Mouse (Mus musculus) heart, postnatal 4 days (tissue): ENCODE measurements around the gene Sspo. TPM values are rescaled to one million over a fixed set of nuclear protein-coding genes. Genes with fewer than 3 reads are reported as not detected.

ENCODE experiments used
- DNase-seq: peaks from one replicate; pipeline ENCODE4 v3.0.0; 2021
- total RNA-seq, 2 experiments: library from RNA; stranded (reverse); gene quantifications; 2 replicates each; pipeline ENCODE4 v1.2.3; 2021

Sspo gene
- under 1 TPM; 0.38 to 0.64 TPM for total RNA-seq

DNA sequence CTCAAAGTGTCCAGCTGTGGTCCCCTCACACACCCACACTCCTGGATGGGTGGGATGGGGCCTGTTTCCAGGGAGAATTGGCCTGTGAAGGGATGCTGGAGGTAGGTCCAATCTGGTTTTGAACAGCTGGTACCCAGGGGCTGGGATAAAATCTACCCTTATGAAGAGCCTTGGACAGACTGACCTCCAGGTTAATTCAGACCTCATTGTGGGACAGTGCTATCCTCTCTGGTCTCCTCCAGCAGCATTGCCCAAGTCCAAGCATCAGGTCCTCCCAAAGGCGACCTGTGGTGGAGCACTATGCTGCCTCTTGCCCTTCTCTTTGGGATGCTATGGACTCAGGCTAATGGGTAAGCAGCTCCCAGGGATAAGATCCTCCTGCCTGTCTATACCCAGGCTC, at the start of gene Sspo:
Sspo (plus strand) TSS at position 301 of the 400 bp plus-strand sequence.
- no peak for DNase-seq

DNA sequence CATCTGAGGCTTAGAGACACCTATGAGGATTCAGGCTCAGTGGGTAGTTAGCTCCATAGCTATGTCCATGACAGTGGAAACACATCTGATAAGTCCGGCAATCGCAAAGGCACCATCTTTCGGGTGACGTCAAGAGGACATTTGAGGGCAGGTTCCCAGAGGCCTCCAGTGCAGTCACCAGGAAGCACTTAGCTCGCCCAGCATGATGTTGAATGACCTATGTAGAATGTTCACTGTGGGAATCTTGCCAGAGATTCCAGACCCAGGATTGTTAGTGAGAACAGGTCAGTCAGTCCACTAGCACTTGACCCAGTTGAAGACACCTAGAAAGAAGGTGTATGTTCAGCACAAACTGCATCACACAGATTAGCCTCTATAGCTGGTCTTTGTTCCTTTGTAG, 48.1 kb upstream of the Sspo start:
- no peak for DNase-seq

DNA sequence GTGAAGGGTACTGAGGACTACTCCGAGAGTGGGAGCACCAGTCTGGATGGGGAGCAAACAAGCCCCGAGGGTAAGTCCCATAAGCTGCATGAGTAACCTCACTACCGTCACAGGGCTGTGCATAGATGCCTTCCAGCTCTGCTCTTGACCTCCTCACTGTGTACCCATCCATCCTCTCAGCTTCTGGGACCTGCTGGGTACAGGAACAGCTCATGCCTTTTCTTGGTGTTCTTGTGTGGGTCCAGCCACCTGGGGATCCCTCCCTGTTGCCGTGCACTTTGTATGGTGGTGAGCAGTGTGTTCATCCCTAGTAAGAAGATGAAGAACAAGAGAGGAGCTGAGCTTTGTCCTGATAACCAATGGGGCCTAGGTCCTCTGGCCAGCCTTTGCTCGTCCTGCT, 44.0 kb upstream of the Sspo start:
- no peak for DNase-seq

DNA sequence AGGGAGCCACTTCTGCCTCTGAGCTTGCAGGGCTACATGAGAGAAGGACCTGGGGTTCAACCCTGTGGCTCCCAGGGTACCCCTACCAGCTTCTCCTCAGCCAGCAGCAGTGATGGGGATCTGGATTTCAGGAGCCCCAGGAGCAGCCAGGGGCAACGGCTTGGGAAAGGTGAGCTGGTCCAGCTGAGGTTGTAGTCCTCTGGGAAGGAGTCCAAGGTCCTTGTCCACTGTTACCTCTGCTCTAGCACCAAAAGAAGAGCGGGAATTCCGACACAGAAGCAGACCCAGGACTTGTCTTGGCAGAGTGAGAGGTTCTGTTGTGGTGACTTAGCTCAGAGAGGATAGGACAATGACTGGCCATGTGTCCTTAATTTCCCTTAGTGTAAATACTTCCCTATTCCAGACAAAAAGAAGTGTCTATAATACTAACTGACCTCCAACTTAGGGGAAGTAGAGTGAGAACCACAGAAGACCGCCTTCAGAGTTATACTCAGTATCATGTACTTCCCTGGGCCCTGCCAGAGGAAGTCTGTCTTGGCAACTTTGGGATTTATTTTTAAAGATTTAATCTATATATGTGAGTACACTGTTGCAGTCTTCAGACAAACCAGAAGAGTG, 38.2 kb upstream of the Sspo start:
- DNase-seq: no peak

DNA sequence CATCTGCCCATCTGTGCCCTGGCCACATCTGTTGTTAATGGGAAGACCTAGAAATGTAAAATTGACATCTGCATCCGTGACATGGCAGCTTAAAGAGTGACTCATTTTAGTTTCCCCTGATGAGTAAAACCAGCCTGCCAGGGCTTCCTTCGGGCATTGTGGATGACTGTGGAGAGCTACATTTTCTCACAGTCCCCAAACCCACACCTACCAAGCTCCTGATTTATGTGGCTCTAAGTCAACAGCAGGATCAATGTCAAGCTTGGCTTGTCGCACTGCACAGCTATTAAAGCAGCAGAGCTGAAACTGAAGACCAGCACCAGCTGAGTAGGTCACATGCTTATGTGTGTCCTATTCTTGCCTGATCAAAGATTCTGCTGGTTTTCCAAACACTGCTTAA, 37.5 kb upstream of the Sspo start:
- no peak for DNase-seq

DNA sequence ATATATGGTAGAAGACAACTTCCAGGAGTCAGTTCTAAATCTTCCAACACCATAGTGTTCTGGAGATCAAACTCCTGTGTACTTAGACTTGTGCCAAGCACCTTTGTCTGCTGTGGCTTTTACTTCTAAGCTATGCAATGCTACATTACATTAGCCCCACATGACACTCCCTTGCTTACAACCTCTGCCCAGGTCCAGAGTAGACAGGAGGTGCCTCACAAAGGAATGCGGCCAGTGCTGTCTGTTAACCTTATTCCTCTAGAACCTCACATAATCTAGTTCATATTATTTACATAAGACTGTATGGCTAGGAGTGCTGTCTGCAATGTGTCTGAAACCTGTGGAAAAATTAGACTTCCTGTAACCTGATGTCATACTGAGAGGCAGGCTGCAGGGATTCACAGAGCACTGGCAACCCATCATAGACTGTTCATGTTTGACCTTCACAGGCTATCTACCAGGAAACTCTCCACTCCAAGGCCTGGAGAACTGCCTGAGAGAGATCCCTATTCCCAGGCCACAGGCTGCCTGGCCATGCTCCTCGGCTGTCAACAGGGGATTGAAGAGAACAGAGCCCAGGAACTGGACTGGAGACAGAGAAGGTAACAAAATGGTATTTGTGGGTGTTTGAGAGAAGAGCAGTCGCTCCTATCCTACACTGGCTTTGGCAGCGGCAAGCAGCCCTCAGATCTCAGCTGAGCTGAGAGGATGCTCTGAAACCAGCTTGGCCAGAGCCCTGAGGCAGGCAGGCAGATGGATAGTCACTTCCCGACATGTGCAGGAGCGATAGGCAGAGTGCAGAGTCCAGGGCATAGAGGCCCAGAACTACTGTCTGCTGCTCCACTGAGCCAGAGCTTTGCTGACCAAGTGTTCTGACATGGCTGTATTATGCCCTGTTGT, 36.6 kb upstream of the Sspo start:
- peak; percentile 41 for DNase-seq

DNA sequence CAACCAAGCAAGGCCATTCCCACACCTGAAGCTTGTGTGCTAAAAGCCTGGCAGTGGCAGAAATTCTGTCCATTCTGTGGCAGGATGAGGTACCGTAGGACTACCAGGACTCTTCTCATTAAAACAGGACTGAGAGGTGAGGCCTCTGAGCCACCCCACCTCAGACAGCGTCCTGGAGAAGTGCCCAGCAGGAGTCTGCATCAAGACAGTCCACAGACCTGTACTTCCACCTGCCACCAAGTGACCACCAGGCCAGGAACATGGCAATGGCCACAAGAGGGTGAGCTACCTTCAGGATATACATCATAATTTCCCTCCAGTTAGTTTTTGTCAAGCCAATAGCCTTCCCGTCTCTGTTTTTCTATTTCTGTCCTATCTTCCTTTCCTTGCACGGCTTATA, 35.9 kb upstream of the Sspo start:
- DNase-seq: no peak

DNA sequence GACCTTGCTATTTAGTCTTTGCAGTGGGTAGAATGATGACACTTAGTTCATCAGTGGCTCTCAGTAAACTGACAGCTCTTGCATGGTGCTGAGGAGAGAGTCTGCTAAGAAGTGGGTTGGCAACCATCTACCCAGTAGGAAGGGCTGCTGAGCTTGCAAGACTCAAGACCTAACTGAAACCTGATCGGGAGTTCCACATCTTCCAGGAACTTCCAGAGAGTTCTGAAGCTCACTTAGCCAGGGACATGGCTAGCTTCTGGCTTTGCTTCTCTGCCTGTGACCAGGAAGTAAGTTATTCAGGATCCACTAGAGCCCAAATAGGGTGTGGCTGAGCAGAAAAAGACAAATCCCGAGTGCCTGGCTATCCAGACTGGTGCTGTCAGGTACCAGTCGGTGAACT, 35.4 kb upstream of the Sspo start:
- no peak for DNase-seq

DNA sequence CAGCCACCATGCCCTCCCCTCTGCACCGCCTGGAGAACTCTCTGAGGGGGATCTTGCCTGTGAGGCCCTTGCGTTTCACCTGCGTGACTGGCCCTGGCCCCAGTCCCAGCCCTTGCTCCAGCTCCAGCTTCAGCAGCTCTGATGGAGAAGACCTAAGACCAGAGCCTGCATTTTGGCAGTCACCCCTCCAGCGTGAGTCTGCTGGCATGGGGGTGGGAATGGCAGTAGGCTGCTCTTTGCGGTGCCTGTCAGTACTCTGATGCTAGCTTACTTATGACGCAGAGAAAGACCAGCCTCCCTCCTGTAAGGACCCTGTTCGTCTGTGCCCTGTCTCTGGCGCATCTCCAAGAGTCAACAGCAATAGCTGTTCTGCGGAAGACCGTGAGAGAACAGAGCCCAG, 34.9 kb upstream of the Sspo start:
- peak; percentile 4 for DNase-seq

DNA sequence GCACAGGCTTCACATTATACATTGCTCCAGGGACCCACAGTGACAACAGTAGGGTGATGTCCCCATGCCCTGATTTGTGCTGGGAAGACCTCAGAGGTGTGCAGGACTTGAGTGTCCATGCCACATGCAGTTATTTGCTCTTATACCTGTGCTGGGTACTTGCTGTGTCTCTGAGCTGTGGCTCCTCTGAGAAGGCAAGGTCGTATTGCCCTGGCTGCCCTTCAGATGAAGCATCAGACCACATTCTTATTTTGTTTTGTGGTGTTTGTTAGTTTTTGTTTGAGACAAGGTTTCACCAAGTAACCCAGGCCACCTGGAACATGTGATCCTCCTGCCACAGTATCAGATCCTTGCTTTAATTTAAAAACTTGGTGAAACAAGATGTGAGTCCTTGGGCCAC, 33.1 kb upstream of the Sspo start:
- DNase-seq: no peak

DNA sequence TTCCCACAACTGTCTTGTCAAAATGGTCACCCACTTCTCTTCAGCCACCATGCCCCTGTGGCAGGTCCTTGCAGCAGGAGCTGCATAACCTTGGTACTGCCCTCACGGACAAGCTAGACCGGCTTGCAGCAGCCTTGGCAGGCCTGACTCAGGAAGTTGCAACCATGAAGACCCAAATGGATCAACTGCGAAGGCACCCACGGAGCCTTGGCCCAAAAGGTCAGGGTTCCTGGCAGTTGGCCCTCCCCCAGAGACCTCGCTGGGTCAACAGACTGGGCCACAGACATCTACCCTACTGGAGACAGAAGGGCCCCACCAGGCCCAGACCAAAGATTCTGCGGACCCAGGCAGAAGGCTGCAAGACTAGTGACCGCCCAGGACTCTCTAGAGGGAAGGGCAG, 32.4 kb upstream of the Sspo start:
- no peak for DNase-seq

DNA sequence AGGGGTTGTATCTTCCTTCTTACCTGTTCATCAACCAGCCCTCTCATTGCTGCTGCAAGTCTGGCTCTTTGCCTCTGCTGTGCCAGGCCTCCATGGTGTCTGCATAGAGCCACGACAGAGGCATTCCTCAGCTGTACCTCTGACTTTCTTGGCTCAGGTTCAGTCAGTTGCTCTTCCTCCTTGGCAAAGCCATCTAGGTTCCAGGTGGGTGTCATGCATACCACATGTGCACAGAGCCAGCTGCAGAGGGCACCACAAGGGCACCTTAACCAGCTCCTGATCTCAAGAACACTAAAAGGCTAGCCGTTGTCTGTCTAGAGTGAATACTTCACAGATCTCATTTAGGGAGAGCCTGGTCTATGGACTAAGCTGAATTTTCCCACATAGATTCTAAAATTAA, 31.5 kb upstream of the Sspo start:
- no peak for DNase-seq

DNA sequence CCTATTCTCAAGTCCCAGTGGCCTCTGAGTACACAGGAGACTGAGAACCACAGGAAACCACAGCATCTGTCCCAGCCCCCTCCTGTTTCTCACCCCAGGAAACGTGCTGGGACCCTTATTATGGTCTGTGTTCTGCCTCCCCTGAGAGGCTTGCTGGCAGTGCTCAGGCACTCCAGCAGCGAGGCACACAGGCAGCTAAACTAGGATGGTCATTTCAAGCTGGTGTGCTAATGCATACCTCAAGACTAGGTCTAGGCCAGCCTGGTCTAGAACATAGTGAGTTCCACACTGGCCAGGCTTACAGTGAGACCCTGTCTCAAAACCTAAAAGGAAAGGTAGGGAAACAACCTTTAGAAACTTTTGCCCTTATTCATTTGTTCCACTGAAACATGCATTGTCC, 27.4 kb upstream of the Sspo start:
- DNase-seq: no peak

DNA sequence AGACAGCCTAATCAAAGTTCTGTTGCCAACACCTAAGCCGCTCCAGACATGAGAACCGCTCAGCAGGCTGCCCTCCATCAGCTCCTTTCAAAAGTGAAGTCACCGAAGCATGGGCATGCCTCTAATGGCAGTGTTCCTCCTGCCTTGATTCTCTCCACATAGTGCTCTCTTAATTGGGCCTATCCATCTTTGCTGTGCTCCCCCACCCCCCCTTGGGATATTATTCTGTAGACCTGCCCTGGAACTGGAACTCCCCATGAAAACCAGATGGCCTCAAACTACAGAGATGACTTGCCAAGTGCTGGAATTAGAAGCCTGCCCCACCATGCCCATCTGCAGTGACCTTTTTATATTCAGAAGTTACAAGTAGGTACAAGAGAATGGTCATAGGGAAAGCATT, 24.7 kb upstream of the Sspo start:
- DNase-seq: no peak

DNA sequence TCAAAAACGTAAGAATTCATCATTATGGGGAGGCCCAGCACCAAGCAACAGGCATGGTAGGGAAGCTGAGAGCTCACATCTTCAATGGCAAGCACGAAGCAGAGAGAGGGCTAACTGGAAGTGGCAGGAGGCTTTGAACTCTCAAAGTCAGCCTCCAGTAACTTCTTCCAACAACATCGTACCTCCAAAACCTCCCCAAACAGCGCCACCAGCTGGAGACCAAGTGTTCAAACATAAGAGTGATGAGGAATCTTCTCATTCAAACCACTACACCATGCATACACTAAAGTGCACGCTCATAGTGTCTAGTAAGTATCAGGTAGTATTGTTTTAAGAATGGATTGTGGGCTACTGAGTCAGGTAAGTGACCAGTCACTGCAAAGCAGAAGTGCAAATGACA, 24.0 kb upstream of the Sspo start:
- no peak for DNase-seq

DNA sequence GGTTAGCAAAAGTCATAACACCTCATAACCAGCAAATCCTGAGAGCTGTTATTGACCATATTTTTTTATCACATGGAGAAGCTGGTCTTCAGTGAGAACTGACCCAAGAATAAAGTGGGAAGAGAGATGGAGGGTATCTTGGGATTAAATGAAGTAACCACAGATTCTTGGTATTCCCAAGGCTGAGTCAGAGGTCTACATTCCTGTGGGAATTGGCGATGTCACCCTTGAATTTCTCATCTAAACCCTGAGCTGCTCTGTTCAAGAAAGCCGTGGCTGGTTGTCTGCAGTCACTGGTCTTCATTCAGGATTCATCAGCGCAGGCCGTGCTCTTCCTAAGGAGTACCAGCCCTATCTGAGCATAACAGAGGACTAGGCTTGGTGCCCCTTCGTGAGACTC, 21.1 kb upstream of the Sspo start:
- DNase-seq: no peak

DNA sequence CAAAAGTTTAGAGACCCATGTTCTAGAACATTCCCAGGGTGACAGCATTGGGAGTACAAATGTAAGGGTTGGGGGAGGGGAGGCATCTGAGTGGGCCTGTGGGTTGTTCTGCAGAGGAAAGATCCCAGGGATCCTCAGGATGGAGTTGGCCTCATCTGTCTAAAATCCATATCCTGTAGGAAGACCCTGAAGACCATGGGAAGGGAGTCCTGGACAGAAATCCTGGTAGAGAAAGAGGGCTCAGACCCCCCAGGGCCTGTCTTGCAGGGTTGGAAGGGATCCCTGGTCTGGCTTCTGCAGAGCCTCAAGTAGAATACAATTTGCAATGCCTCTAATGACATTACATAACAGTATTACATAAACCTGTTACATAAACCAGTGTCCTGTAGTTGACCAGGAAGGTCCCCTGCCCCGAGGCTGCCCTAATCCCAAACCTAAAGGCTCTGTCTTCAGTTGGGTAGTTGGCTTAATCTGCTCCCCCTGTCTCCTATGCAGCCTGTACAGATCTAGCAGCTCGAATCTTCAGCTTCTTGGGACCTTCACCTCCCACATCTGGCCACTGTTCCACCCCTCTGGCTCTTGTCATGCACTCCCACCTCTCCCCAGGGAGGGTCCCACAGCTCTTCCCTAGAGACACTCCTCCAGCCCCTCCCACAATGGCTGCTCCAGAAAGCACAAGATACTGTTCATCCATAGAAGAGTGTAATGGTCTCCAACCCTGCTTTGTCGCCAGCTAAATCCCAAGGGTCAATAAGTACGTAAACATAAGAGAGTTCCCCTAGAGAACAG, 19.1 kb upstream of the Sspo start:
- no peak for DNase-seq

DNA sequence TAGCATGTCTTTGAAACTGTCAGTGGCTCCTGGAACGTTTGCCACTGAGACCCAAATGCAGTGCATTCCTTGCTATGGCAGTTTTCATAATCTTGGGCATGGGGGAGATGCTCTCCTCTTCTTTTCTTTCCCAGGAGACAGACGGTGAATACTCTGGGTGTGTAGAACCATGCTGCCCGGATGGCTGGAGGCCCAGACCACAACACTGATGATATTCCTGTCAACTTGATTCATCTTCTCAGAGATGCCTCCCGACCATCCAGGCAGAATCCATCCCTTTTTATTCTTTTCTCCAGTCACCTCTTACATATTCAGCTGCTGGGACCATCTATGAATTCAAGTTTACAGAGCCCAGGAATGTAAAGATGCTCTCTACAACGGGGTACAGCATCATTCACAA, 17.3 kb upstream of the Sspo start:
- DNase-seq: no peak

DNA sequence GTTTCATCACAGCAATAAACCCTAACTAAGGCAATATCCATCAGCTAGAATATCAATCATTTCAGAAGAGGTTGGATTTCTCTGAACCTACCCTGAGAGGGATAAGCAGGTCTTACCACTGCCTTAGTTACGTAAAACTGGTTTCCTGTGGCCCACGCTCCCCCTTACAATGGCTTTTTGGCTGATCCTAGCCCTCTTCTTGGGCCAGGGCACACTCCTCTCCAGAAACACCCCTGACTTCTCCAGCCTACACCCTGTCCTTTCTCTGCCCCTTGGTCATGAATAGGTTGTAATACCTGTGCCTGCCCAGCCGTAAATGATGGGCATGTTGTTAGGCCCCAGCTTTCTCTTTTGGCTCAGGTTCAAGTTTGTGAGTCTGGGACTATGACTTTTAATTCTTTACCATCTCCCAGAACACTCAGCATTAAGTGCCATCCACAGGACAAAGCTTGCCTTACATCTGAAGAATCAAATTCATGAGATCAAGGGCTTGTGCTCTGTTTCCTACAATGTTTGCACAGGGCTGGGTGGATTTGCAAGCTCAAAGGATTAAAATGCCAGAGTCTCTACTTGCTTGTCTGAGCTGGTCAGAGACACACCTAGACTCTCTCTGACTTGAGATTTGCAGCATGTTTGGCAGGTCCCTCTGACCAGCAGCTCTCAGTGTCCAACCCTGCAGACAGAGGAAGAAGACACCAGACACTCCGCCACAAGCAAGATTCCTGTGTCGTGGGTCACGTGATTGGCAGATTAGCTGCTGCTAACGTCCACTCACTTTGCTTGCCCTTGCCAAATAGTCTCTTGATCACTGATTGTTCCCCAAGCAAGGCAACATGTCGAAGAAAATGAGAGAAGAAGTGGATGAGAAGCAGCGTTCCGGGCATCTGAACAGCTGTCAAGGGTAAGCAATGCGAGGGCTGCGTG, 14.9 kb upstream of the Sspo start:
- DNase-seq: no peak

DNA sequence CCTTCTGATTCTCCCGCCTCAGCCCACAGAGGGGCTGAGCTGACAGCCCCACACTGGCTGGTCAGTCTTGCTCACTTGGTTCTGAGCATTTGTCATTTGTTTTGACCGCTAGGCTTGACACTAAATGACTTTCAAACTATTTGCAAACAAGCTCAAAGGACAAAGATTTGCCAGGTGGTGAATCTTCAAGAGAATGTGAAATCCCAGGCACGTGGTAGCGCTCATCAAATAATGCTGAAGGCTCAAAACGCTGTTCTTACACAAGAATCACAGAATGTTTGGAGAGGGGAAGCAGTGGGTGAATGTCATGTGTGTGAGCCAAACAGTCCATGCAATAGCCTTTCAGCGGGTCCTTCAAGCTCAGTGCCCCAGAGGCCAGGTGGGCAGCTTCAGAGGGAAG, 13.4 kb upstream of the Sspo start:
- no peak for DNase-seq

DNA sequence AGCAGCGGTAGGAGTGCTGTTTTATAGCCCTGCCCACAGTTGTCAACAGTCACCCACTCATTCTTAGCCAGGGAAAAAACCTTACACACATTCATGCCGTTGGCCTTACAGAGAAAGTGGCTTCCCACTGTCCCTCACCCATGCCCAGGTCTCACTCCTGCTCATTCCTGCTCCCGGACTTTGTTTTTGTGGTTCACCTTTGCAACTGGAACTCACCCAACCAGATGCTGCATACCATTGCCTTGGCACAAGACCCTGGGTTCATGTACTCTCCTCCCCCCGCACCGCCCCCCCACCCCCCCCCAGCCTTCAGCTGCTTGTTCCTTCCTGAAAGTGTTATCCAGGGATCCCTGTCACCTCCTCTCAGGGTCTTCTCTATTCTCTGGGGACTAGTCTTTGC, 12.9 kb upstream of the Sspo start:
- no peak for DNase-seq

DNA sequence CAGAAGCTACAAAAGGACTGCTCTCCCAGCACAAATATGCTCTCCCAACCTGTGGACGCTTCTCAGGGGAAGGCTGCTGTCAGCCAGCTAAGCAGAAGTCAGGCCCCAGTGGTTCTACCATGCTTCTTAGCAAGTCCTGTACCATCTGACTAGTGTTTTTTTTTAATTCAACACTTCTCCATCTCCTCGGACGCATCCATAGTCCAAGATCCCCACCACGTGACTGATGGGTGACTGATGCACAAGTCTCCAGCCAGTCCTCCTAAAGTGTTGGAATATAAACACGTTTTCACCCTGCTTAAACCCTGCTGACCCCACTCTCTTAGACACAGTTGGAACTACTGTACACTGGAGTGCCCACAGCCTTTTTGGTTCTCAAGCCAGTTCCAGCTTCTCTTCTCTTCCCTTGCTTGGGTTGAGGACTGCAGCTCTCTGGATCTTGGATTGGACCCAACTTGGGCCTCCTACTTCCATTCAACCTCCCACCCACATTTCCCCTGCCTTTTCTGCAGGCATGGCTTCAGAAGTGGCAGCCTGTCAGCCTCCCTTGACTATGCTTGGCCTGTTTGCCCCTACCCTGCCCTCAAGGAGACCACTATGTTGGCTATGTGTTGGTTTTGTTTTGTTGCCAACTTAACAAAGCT, 12.2 kb upstream of the Sspo start:
- no peak for DNase-seq
